Mouse (Mus musculus): ENCODE measurements around the gene Fbxo36.

Fbxo36 gene

GRCm38 (mm10) chr1:84891746-84892145, 52.1 kb downstream of the Fbxo36 start:
- no peak for DNase-seq

GRCm38 (mm10) chr1:84897364-84897763, 57.7 kb downstream of the Fbxo36 start:
- no peak for DNase-seq

- DNase-seq, result no peak
Observed at GRCm38 (mm10) chr1:84899156-84899555, 59.5 kb downstream of the Fbxo36 start.

GRCm38 (mm10) chr1:84904467-84904866, 64.8 kb downstream of the Fbxo36 start:
- DNase-seq, result no peak

- no peak for DNase-seq
Observed at GRCm38 (mm10) chr1:84910177-84910804, 70.7 kb downstream of the Fbxo36 start.

- no peak for DNase-seq
Observed at GRCm38 (mm10) chr1:84912571-84912970, 72.9 kb downstream of the Fbxo36 start.

GRCm38 (mm10) chr1:84915010-84915409, 75.4 kb downstream of the Fbxo36 start:
- no peak for DNase-seq

GRCm38 (mm10) chr1:84918865-84919264, 79.2 kb downstream of the Fbxo36 start:
- no peak for DNase-seq

- no peak for DNase-seq
Observed at GRCm38 (mm10) chr1:84923432-84923831, 83.8 kb downstream of the Fbxo36 start.

GRCm38 (mm10) chr1:84924134-84924533, 84.5 kb downstream of the Fbxo36 start:
- DNase-seq, result no peak

GRCm38 (mm10) chr1:84925599-84925998, 86.0 kb downstream of the Fbxo36 start:
- DNase-seq, result no peak

- DNase-seq, result peak; percentile 90
Observed at GRCm38 (mm10) chr1:84933472-84934150, 94.0 kb downstream of the Fbxo36 start.

- no peak for DNase-seq
Observed at GRCm38 (mm10) chr1:84934151-84934502, 94.5 kb downstream of the Fbxo36 start.

- peak; percentile 53 for DNase-seq
Observed at GRCm38 (mm10) chr1:84934503-84935333, 95.1 kb downstream of the Fbxo36 start, which contains the start of gene Slc16a14. TSS of gene Slc16a14 (minus strand) at chr1:84935134.

GRCm38 (mm10) chr1:84935668-84936067, 96.0 kb downstream of the Fbxo36 start:
- peak; percentile 66 for DNase-seq

- no peak for DNase-seq
Observed at GRCm38 (mm10) chr1:84936716-84937510, 97.3 kb downstream of the Fbxo36 start.

GRCm38 (mm10) chr1:84939466-84939865, 99.8 kb downstream of the Fbxo36 start:
- DNase-seq, result no peak

- no peak for DNase-seq
Observed at GRCm38 (mm10) chr1:84940322-84940721, 100.7 kb downstream of the Fbxo36 start.

GRCm38 (mm10) chr1:84942666-84943065, 103.0 kb downstream of the Fbxo36 start:
- DNase-seq, result no peak

- no peak for DNase-seq
Observed at GRCm38 (mm10) chr1:84943549-84943948, 103.9 kb downstream of the Fbxo36 start.

GRCm38 (mm10) chr1:84945950-84946349, 106.3 kb downstream of the Fbxo36 start:
- peak; percentile 82 for DNase-seq

- DNase-seq, result peak; percentile 92
Observed at GRCm38 (mm10) chr1:84947390-84947789, 107.7 kb downstream of the Fbxo36 start.
